Mouse (Mus musculus): Measurements from ENCODE around the gene Mthfd2l. TPM values are rescaled to one million over a fixed set of nuclear protein-coding genes. Genes with fewer than 3 reads are reported as not detected.

The Mthfd2l gene
- polyA plus RNA-seq, 1 experiment from 2014 or later = 25.2 TPM

- H3K9ac ChIP-seq (ENCODE audit: low read length) = no peak overlapping the region
- H3K9me3 ChIP-seq (replicated peaks; ENCODE audit: control insufficient read depth, low read length) = no peaks in the 10 kb centered on the region
- H3K4me2 ChIP-seq (ENCODE audit: low read depth, low read length) = no peak overlapping the region
- H3K4me1 ChIP-seq (ENCODE audit: control insufficient read depth, insufficient read depth, low read length) = 0 out of 2 replicates have a peak, but pooled peaks cover 2% of the 10 kb centered on the region
- H3K36me3 ChIP-seq (ENCODE audit: control insufficient read depth, insufficient read depth) = no peaks in the 10 kb centered on the region
- H3K27me3 ChIP-seq (ENCODE audit: control insufficient read depth, insufficient read depth, low read length) = no peaks in the 10 kb centered on the region; the same call in 1 of the 2 replicates
- 76% methylated on average over 3 of the region's 3 CpGs for WGBS
- H3K4me3 ChIP-seq (ENCODE audit: low read length) = no peak overlapping the region
- no peak for ATAC-seq (replicated peaks; ENCODE audit: extremely low read depth, insufficient read depth, low FRiP score)
- H3K27ac ChIP-seq (ENCODE audit: low read length) = no peak overlapping the region
Measured at GRCm38 (mm10) chr5:90897429-90897828, 33.5 kb upstream of the Mthfd2l start.

- H3K4me1 ChIP-seq (ENCODE audit: control insufficient read depth, insufficient read depth, low read length) = peaks cover 9% of the 10 kb centered on the region
- no peak overlapping the region for H3K4me3 ChIP-seq (ENCODE audit: low read length)
- H3K9me3 ChIP-seq (replicated peaks; ENCODE audit: control insufficient read depth, low read length) = no peaks in the 10 kb centered on the region
- no peak for ATAC-seq (replicated peaks; ENCODE audit: extremely low read depth, insufficient read depth, low FRiP score)
- 68% methylated on average over 5 of the region's 5 CpGs for WGBS
- H3K27ac ChIP-seq (ENCODE audit: low read length) = no peak overlapping the region
- H3K27me3 ChIP-seq (ENCODE audit: control insufficient read depth, insufficient read depth, low read length) = peaks cover 6% of the 10 kb centered on the region
- no peaks in the 10 kb centered on the region for H3K36me3 ChIP-seq (ENCODE audit: control insufficient read depth, insufficient read depth)
- H3K4me2 ChIP-seq (ENCODE audit: low read depth, low read length) = no peak overlapping the region
- no peak overlapping the region for H3K9ac ChIP-seq (ENCODE audit: low read length)
Measured at GRCm38 (mm10) chr5:90899308-90899707, 31.6 kb upstream of the Mthfd2l start.

GRCm38 (mm10) chr5:90900147-90900546 lies 30.8 kb upstream of the Mthfd2l start:
- 50% methylated on average over 7 of the region's 7 CpGs for WGBS
- no peak for ATAC-seq (replicated peaks; ENCODE audit: extremely low read depth, insufficient read depth, low FRiP score)
- Histone ChIP-seq H3K4me3 (ENCODE audit: low read length) (no peak overlapping the region), H3K36me3 (ENCODE audit: control insufficient read depth, insufficient read depth) (no peaks in the 10 kb centered on the region), H3K9me3 (replicated peaks; ENCODE audit: control insufficient read depth, low read length) (no peaks in the 10 kb centered on the region), H3K4me2 (ENCODE audit: low read depth, low read length) (no peak overlapping the region), H3K27me3 (ENCODE audit: control insufficient read depth, insufficient read depth, low read length) (peaks cover 14% of the 10 kb centered on the region), H3K9ac (ENCODE audit: low read length) (no peak overlapping the region), H3K27ac (ENCODE audit: low read length) (no peak overlapping the region), H3K4me1 (ENCODE audit: control insufficient read depth, insufficient read depth, low read length) (peaks cover 9% of the 10 kb centered on the region)

- no peak for ATAC-seq (replicated peaks; ENCODE audit: extremely low read depth, insufficient read depth, low FRiP score)
- Histone ChIP-seq H3K4me2 (ENCODE audit: low read depth, low read length) (no peak overlapping the region), H3K9ac (ENCODE audit: low read length) (no peak overlapping the region), H3K27ac (ENCODE audit: low read length) (no peak overlapping the region), H3K4me1 (ENCODE audit: control insufficient read depth, insufficient read depth, low read length) (peaks cover 9% of the 10 kb centered on the region), H3K9me3 (replicated peaks; ENCODE audit: control insufficient read depth, low read length) (no peaks in the 10 kb centered on the region), H3K4me3 (ENCODE audit: low read length) (no peak overlapping the region), H3K36me3 (ENCODE audit: control insufficient read depth, insufficient read depth) (no peaks in the 10 kb centered on the region), H3K27me3 (ENCODE audit: control insufficient read depth, insufficient read depth, low read length) (peaks cover 15% of the 10 kb centered on the region)
- WGBS = 65% methylated on average over 7 of the region's 7 CpGs
Measured at GRCm38 (mm10) chr5:90900688-90901087, 30.2 kb upstream of the Mthfd2l start.

- Histone ChIP-seq H3K36me3 (ENCODE audit: control insufficient read depth, insufficient read depth) (no peaks in the 10 kb centered on the region), H3K9ac (ENCODE audit: low read length) (no peak overlapping the region), H3K9me3 (replicated peaks; ENCODE audit: control insufficient read depth, low read length) (no peaks in the 10 kb centered on the region), H3K4me1 (ENCODE audit: control insufficient read depth, insufficient read depth, low read length) (peaks cover 9% of the 10 kb centered on the region), H3K4me2 (ENCODE audit: low read depth, low read length) (peak overlapping the region; percentile 66), H3K27me3 (ENCODE audit: control insufficient read depth, insufficient read depth, low read length) (peaks cover 19% of the 10 kb centered on the region), H3K4me3 (ENCODE audit: low read length) (peak overlapping the region; percentile 42), H3K27ac (ENCODE audit: low read length) (no peak overlapping the region)
- WGBS = 11% methylated on average over 10 of the region's 10 CpGs
- no peak for ATAC-seq (replicated peaks; ENCODE audit: extremely low read depth, insufficient read depth, low FRiP score)
Measured at GRCm38 (mm10) chr5:90902380-90903260, 28.3 kb upstream of the Mthfd2l start.

- Histone ChIP-seq H3K4me2 (ENCODE audit: low read depth, low read length) (peak within 1 kb of the TSS; percentile 66), H3K27me3 (ENCODE audit: control insufficient read depth, insufficient read depth, low read length) (peaks cover 19% of the 10 kb centered on the region), H3K27ac (ENCODE audit: low read length) (no peak within 1 kb of the TSS), H3K36me3 (ENCODE audit: control insufficient read depth, insufficient read depth) (no peaks in the 10 kb centered on the region), H3K4me1 (ENCODE audit: control insufficient read depth, insufficient read depth, low read length) (peaks cover 9% of the 10 kb centered on the region), H3K9me3 (replicated peaks; ENCODE audit: control insufficient read depth, low read length) (no peaks in the 10 kb centered on the region), H3K9ac (ENCODE audit: low read length) (no peak within 1 kb of the TSS), H3K4me3 (ENCODE audit: low read length) (peak within 1 kb of the TSS; percentile 42)
- ATAC-seq (replicated peaks; ENCODE audit: extremely low read depth, insufficient read depth, low FRiP score) = no peak; the same call in 1 of the 2 replicates
- 9% methylated on average over 22 of the region's 22 CpGs for WGBS
Measured at GRCm38 (mm10) chr5:90903339-90904020, 27.4 kb upstream of the Mthfd2l start, which contains the start of gene Cxcl2. Cxcl2 (plus strand) TSS chr5:90903871.

- WGBS = 0% methylated on average over 2 of the region's 2 CpGs
Measured at GRCm38 (mm10) chr5:90908983-90909382, 21.9 kb upstream of the Mthfd2l start.

GRCm38 (mm10) chr5:90919495-90919894 lies 11.4 kb upstream of the Mthfd2l start:
- Histone ChIP-seq H3K4me3 (ENCODE audit: low read length) (no peak overlapping the region), H3K9me3 (replicated peaks; ENCODE audit: control insufficient read depth, low read length) (no peaks in the 10 kb centered on the region), H3K4me1 (ENCODE audit: control insufficient read depth, insufficient read depth, low read length) (no peaks in the 10 kb centered on the region), H3K27me3 (ENCODE audit: control insufficient read depth, insufficient read depth, low read length) (no peaks in the 10 kb centered on the region), H3K9ac (ENCODE audit: low read length) (no peak overlapping the region), H3K36me3 (ENCODE audit: control insufficient read depth, insufficient read depth) (no peaks in the 10 kb centered on the region), H3K27ac (ENCODE audit: low read length) (no peak overlapping the region), H3K4me2 (ENCODE audit: low read depth, low read length) (no peak overlapping the region)
- ATAC-seq (replicated peaks; ENCODE audit: extremely low read depth, insufficient read depth, low FRiP score) = no peak
- WGBS = 73% methylated on average over 2 of the region's 2 CpGs

More at GRCm38 (mm10) chr5:90908983-90909382, 21.9 kb upstream of the Mthfd2l start:
- Histone ChIP-seq H3K9me3 (replicated peaks; ENCODE audit: control insufficient read depth, low read length) (no peaks in the 10 kb centered on the region), H3K36me3 (ENCODE audit: control insufficient read depth, insufficient read depth) (no peaks in the 10 kb centered on the region), H3K4me3 (ENCODE audit: low read length) (no peak overlapping the region), H3K4me1 (ENCODE audit: control insufficient read depth, insufficient read depth, low read length) (no peaks in the 10 kb centered on the region), H3K27ac (ENCODE audit: low read length) (no peak overlapping the region), H3K27me3 (ENCODE audit: control insufficient read depth, insufficient read depth, low read length) (peaks cover 16% of the 10 kb centered on the region), H3K9ac (ENCODE audit: low read length) (no peak overlapping the region), H3K4me2 (ENCODE audit: low read depth, low read length) (no peak overlapping the region)
- ATAC-seq (replicated peaks; ENCODE audit: extremely low read depth, insufficient read depth, low FRiP score) = no peak

GRCm38 (mm10) chr5:90922958-90923357 lies 8.0 kb upstream of the Mthfd2l start:
- Histone ChIP-seq H3K27ac (ENCODE audit: low read length) (no peak overlapping the region), H3K27me3 (ENCODE audit: control insufficient read depth, insufficient read depth, low read length) (no peaks in the 10 kb centered on the region), H3K9ac (ENCODE audit: low read length) (no peak overlapping the region), H3K4me1 (ENCODE audit: control insufficient read depth, insufficient read depth, low read length) (no peaks in the 10 kb centered on the region), H3K9me3 (replicated peaks; ENCODE audit: control insufficient read depth, low read length) (no peaks in the 10 kb centered on the region), H3K4me3 (ENCODE audit: low read length) (no peak overlapping the region), H3K36me3 (ENCODE audit: control insufficient read depth, insufficient read depth) (no peaks in the 10 kb centered on the region), H3K4me2 (ENCODE audit: low read depth, low read length) (no peak overlapping the region)
- ATAC-seq (replicated peaks; ENCODE audit: extremely low read depth, insufficient read depth, low FRiP score) = no peak
- WGBS = 82% methylated on average over 4 of the region's 4 CpGs

Data from heart, embryonic 16.5 days (tissue).